Mouse (Mus musculus) lung, postnatal 0 days (tissue): ENCODE measurements around the gene Gpnmb. TPM values are rescaled to one million over a fixed set of nuclear protein-coding genes. Genes with fewer than 3 reads are reported as not detected.

Experiments used
- ATAC-seq: fragments of 200-750 bp; cut with Nextera tagmentation; 2 replicates; pipeline ENCODE4 v1.8.0; 2017; ENCODE audit warnings: moderate library complexity
- DNase-seq: peaks from one replicate; pipeline ENCODE4 v3.0.0-alpha.2; 2016; ENCODE audit warnings: low spot score
- H3K27ac ChIP-seq: fragments of 300-500 bp; sonication (generic); 2 replicates; pipeline ENCODE4 v1.5.1; 2014; ENCODE audit warnings: antibody characterized with exemption, mild to moderate bottlenecking, low read length, mixed read lengths
- H3K27me3 ChIP-seq: fragments of 300-500 bp; sonication (generic); replicated peaks from 2 replicates; pipeline ENCODE4 v1.6.1; 2014; ENCODE audit warnings: low read length, mixed read lengths; ENCODE audit not compliant: insufficient read depth
- H3K36me3 ChIP-seq: fragments of 300-500 bp; sonication (generic); 2 replicates; pipeline ENCODE4 v1.6.1; 2014; ENCODE audit warnings: low read length, mixed read lengths; ENCODE audit not compliant: insufficient read depth
- H3K4me1 ChIP-seq: fragments of 300-500 bp; sonication (generic); 2 replicates; pipeline ENCODE4 v1.6.1; 2014; ENCODE audit warnings: antibody characterized with exemption, low read depth, low read length, mixed read lengths; ENCODE audit not compliant: insufficient read depth
- H3K4me2 ChIP-seq: fragments of 300-500 bp; sonication (generic); replicated peaks from 2 replicates; pipeline ENCODE4 v1.6.1; 2014; ENCODE audit warnings: low read depth, mild to moderate bottlenecking, low read length, moderate library complexity, mixed read lengths
- H3K4me3 ChIP-seq: fragments of 300-500 bp; sonication (generic); 2 replicates; pipeline ENCODE4 v1.5.1; 2014; ENCODE audit warnings: low read depth, low read length
- H3K9ac ChIP-seq: fragments of 300-500 bp; sonication (generic); replicated peaks from 2 replicates; pipeline ENCODE4 v1.6.1; 2014; ENCODE audit warnings: low read depth, mild to moderate bottlenecking
- H3K9me3 ChIP-seq: fragments of 300-500 bp; sonication (generic); 2 replicates; pipeline ENCODE4 v1.6.1; 2016; ENCODE audit warnings: low read length, mixed read lengths
- CTCF ChIP-seq: IDR thresholded peaks from 2 replicates; pipeline ENCODE4 v1.5.1; 2016; ENCODE audit warnings: antibody characterized with exemption, mild to moderate bottlenecking
- EP300 ChIP-seq: IDR thresholded peaks from 2 replicates; pipeline ENCODE4 v1.6.1; 2016; ENCODE audit warnings: antibody characterized with exemption, mild to moderate bottlenecking, control low read depth
- WGBS: fragments of 180-500 bp; shearing (Covaris S2); extraction: QIAGEN DNeasy Blood & Tissue Kit; methylation state at CpG from one replicate; pipeline ENCODE4 v1.1.7; 2014; 5-methylcytosine and 5-hydroxymethylcytosine counted together
- polyA plus RNA-seq: library from polyadenylated mRNA; unstranded; fragments of >200 nt; fragmentation: Nextera tagmentation; extraction: Ambion mirVana; gene quantifications from 2 replicates; pipeline ENCODE4 v1.2.1, GENCODE M21; 2015

Gpnmb gene
- polyA plus RNA-seq, 1 experiment from 2014 or later, result 1.5 TPM

DNA sequence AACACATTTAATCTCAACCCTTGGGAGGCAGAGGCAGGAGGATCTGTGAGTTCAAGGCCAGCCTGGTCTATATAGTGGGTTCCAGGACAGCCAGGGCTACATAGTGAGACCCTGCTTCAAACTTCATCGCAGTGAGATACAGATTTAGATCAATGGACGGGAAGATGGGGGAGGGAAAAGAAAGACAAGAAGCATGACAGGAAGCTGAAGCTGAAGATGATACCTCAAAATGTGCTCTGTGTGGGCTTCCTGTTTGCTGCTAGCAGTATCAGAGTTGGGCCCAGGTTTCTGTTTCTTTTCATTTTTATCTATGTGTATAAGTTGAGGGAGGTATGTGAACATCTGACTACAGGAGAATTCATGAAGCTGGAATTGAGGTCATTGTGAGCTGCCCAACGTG is 22.9 kb upstream of the Gpnmb start:
- 76% methylated on average over 3 of the region's 3 CpGs for WGBS
- H3K9me3 ChIP-seq, result no peaks in the 10 kb centered on the region
- TF ChIP-seq CTCF (no peak), EP300 (no peak)
- no peaks in the 10 kb centered on the region for H3K27me3 ChIP-seq
- 0 out of 2 replicates have a peak, but pooled peaks cover 3% of the 10 kb centered on the region for H3K4me1 ChIP-seq
- H3K9ac ChIP-seq, result no peak overlapping the region
- no peak overlapping the region for H3K27ac ChIP-seq
- no peak for ATAC-seq
- H3K4me2 ChIP-seq, result no peak overlapping the region
- no peaks in the 10 kb centered on the region for H3K36me3 ChIP-seq
- DNase-seq, result no peak
- H3K4me3 ChIP-seq, result no peak overlapping the region

DNA sequence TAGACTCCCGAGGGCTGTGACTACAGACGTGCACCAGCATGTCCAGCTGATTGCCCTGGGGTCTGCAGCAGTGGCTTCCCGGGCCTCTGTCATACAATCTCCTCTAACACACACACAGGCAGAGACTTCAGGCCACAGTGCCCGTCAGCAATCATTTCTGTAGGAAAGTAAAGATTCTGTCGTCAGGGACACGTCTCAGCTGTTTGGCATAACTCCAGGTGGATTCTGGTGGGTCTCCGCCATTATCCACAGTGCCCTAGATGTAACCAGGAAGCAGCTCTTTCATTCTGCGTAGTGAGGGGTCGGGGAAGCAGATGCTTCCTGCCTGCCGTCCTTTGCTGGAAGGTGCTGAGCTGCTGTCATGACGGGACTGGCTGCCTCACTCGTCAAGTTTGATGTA is 19.2 kb upstream of the Gpnmb start:
- Histone ChIP-seq H3K9me3 (no peaks in the 10 kb centered on the region), H3K4me1 (0 out of 2 replicates have a peak, but pooled peaks cover 3% of the 10 kb centered on the region), H3K9ac (no peak overlapping the region), H3K27ac (no peak overlapping the region), H3K27me3 (no peaks in the 10 kb centered on the region), H3K4me3 (no peak overlapping the region), H3K4me2 (0 out of 2 replicates have a peak overlapping the region, but pooled peaks have one; percentile 8), H3K36me3 (no peaks in the 10 kb centered on the region)
- 26% methylated on average over 12 of the region's 12 CpGs for WGBS
- DNase-seq (peak; percentile 40), ATAC-seq (peak; percentile 63)
- TF ChIP-seq CTCF (no peak), EP300 (no peak)

DNA sequence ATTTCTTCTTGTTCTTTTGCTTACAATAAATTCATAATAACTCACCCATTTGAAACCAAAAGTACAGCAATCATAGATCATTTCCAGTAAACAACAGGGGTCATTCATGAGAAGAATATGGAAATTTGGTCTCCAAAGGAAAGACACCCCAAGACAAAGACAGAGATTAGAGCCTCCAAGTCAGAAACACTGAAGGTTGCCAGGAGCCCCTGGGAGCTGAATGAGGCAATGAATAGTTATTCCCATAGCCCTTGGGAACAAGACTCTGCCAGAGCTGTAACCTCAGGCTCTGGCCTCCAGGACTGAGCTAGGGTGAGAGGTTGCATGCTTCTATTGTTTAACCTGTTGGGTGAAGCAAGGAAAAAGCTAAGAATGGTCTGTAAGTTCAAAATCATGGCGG is 17.0 kb upstream of the Gpnmb start:
- Histone ChIP-seq H3K9ac (no peak overlapping the region), H3K27me3 (no peaks in the 10 kb centered on the region), H3K4me3 (no peak overlapping the region), H3K4me2 (no peak overlapping the region), H3K27ac (no peak overlapping the region), H3K9me3 (no peaks in the 10 kb centered on the region), H3K36me3 (no peaks in the 10 kb centered on the region), H3K4me1 (0 out of 2 replicates have a peak, but pooled peaks cover 3% of the 10 kb centered on the region)
- 96% methylated on average over 1 of the region's 1 CpGs for WGBS
- DNase-seq, result no peak
- TF ChIP-seq EP300 (no peak), CTCF (no peak)
- ATAC-seq, result no peak

DNA sequence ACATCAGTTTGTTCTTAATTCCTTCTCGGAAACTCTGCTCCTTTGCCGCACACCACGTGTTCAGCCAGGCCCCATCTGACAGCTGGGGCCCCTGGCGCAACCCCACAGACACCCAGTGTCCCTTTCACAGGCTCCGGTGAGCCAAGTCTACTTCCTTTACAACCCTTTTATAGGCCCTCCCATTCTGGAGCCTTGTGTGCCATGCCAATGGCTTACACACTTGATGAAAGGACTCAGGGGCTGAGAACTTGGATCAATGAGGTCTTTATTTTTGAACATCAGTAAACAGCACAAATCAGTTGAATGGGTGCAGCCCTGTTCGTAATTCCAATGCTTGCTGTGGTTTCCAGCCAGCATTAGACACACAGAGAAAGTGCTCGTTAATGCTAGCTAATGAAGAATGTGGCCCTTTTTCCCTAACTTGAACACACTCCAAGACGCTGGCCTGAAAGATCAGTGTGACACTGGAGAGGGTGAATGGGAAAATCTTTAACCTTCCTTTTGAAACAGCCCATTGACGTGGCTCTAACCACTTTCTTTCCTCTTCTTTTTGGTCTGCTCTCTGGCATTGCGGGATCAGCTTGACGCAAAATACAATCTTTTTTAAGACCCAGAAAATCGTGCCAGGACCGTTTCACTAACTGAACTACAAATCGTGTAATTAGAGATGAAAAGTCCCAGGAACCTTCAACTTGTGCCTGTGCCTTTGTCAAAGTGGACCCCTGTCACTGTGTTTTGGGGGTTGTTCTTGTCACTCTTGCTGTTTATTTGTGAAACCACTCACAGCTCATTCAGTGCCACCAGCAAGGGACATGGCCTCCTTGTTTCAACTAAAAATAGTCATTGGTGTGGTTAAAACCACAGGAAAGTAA is 15.0 kb upstream of the Gpnmb start:
- no peak overlapping the region for H3K4me3 ChIP-seq
- H3K9me3 ChIP-seq, result no peaks in the 10 kb centered on the region
- TF ChIP-seq CTCF (no peak), EP300 (no peak)
- H3K27ac ChIP-seq, result no peak overlapping the region
- DNase-seq (no peak), ATAC-seq (no peak)
- no peaks in the 10 kb centered on the region for H3K27me3 ChIP-seq
- no peaks in the 10 kb centered on the region for H3K36me3 ChIP-seq
- H3K4me2 ChIP-seq, result no peak overlapping the region
- H3K4me1 ChIP-seq, result 0 out of 2 replicates have a peak, but pooled peaks cover 3% of the 10 kb centered on the region
- H3K9ac ChIP-seq, result no peak overlapping the region
- 63% methylated on average over 14 of the region's 14 CpGs for WGBS

DNA sequence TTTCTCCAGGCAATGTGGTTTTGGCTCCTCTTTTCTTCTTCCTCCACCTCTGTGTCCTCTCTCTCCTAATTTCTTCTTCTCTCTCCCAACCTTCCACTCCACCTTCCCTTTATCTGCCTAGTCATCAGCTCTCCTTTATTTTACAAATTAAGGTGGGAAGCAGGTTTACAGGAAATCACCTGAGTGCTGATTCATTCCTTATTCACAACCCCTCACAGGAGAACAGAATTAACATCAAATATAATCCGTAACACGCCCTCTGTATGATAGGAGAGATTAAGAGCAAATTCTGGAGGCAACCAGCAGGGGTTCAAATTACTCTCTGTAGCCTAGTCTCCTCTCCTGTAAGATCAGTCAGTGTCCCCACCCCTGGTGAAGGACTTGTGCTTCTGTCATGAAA is 14.0 kb upstream of the Gpnmb start:
- no peaks in the 10 kb centered on the region for H3K9me3 ChIP-seq
- 69% methylated on average over 2 of the region's 2 CpGs for WGBS

DNA sequence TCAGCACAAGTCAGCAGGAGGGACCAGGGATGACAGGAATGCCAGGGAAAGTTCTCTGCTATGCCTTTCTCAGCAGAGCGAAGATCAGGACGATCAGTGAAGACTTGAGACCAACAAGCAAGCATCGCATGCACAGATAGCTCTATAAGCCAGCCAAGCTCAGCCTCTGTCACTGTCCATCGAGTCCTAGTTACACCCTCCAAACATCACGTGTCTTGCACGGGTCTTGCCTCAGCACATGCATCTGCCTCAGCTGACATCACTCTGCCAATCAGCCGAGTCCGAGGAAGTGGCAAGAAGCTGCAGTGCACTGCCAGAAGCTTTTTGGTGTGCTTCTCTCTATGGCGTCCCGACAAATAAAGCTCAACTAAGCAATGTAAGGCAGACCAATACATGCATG is 13.0 kb upstream of the Gpnmb start:
- 78% methylated on average over 10 of the region's 10 CpGs for WGBS
- no peak overlapping the region for H3K4me2 ChIP-seq
- DNase-seq, result no peak
- no peaks in the 10 kb centered on the region for H3K9me3 ChIP-seq
- no peak overlapping the region for H3K9ac ChIP-seq
- no peak for ATAC-seq
- TF ChIP-seq EP300 (no peak), CTCF (no peak)
- 0 out of 2 replicates have a peak, but pooled peaks cover 3% of the 10 kb centered on the region for H3K4me1 ChIP-seq
- no peaks in the 10 kb centered on the region for H3K27me3 ChIP-seq
- H3K27ac ChIP-seq, result no peak overlapping the region
- no peaks in the 10 kb centered on the region for H3K36me3 ChIP-seq
- H3K4me3 ChIP-seq, result no peak overlapping the region

More for the DNA sequence above, 14.0 kb upstream of the Gpnmb start:
- Histone ChIP-seq H3K4me1 (0 out of 2 replicates have a peak, but pooled peaks cover 3% of the 10 kb centered on the region), H3K27me3 (no peaks in the 10 kb centered on the region), H3K27ac (no peak overlapping the region), H3K9ac (no peak overlapping the region), H3K4me2 (no peak overlapping the region), H3K4me3 (no peak overlapping the region), H3K36me3 (no peaks in the 10 kb centered on the region)
- ATAC-seq, result no peak
- TF ChIP-seq CTCF (no peak), EP300 (no peak)
- DNase-seq, result no peak
